Mouse (Mus musculus) ES-CJ7 (cell line): Measurements from ENCODE around the gene Grem1.

Source experiments
- DNase-seq: peaks from one replicate; pipeline ENCODE4 v3.0.0; 2011; ENCODE audit warnings: low read depth, low spot score

The Grem1 gene

DNA sequence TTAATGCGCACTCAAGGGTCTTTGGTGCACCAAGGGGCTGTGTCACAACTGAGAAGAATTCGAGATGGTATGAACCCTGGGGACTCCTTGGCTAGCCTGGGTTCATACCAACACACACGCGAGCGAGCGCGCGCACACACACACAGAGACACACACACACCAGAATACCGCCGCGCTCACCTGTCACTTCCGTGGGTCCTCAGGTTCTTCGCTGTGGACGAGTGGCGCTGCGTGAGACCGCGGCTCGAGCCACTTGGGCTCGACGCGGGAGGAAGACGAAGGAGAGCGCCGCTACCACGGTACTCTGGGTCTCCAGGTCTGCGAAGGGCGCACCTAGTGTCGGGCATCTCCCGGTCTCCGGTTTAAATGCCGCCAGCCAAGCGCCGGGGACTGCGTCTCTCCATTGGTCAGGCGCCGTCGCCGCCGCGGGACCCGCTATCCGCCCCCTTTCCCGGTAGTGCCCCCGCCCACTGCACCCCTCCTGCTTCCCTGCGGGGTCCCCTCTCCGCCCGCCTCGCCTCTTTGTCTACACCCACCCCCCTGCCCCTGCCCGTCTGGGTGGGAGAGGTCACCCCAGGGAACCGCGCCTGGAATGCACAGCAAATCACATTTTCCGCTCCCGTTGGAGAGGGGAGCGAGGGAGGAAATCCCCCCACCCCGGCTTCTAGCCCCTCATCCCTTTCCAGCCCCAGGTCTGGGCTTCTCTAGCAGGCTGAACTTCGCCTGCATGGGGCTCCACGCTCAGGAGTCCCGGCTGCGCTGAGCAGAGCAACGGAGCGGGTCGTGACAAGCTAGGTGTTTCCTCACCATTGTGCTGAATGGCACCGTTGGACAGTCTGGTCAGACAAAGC is at the start of gene Grem1:
Gene Grem1 (minus strand): TSS at position 336 of the 851 bp plus-strand sequence.
- peak; percentile 19 for DNase-seq

DNA sequence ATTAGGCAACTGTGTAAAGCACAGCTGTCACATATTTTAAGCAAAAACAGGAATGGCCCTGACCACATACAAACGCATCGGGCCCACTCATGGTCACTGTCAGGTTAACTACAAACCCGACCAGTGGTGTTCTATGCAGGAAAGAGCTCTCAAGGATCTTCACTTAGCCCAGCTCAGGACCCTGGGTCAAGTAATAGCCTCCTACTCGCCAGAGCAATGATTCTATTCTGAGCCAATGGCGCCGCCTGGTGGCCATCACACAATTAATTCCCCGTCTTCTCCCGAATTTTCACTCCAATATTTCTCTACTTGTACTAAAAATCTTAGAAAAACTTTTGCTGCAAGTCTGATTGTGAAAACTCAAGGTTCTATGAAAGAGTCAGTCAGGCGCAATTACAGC is 49.2 kb upstream of the Grem1 start:
- peak; percentile 44 for DNase-seq

DNA sequence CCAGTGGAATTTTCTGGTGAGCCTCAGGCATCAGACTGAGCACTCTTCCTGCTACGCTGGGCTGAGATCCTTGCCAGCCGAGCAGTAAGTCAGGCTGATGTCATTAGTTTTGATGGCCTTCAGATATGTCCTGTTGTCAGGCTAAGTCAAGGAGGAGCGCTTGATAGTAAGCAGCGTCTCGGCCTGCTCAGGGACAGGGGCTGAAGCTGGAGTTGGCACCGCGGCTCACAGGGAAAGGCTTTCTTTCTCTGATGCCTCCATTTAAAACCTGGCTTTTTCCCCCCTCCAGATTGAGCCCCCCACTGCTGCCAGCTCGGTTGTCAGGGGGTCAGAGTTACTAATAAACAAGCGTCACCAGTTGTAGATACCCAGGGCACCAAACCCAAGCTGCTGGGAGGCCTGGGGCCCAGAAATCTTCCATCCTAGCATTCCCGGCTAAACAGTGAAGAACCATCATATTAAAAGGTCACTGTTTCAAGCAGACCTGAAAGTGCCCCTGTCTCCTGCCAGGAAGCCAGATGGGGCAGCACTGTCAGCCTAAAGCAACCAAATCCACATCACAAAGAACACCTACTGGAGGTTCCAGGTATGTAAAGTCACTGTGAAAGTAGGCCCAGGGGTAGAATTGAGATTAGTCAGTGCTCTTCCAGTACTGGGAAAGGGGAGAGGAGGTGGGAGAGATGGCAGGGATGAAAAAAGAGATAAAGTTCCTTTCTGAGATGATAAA is 48.6 kb upstream of the Grem1 start:
- DNase-seq = peak; percentile 59

DNA sequence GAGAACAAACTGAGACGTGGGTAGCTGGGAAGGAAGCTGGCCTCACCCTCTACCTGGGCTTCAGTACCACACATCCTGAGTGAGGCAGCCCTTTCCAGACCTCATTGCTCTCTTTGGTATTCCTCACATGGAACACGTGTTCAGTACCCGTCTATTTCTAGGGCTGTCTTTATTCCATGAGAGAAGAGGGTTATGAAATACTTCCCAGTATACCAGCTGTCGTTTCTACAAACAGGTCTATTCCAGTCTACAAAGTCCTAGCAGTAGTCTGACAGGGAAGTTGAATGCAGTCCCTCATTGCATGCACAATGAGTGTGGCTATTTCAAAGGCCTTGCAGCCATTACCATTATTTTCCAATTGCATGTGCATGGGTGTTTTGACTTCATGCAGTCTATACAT is 47.3 kb upstream of the Grem1 start:
- DNase-seq = no peak

DNA sequence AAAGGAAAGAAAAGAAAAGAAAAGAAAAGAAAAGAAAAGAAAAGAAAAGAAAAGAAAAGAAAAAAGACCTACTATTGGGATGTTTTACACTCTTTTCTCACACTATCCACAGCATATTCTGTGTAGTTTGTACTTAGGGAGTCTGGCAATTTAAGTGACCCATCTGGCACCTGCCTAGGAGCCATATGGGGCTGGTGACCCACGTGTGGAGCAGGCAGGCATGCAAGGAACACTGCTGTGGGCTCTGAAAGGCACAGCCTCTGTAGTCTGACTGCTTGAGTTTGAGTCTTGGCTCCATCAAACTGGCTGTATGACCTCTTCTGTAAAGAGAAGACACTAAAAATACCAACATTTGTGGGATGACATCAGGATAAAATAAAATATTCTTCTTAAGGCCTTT is 45.3 kb upstream of the Grem1 start:
- DNase-seq = no peak

DNA sequence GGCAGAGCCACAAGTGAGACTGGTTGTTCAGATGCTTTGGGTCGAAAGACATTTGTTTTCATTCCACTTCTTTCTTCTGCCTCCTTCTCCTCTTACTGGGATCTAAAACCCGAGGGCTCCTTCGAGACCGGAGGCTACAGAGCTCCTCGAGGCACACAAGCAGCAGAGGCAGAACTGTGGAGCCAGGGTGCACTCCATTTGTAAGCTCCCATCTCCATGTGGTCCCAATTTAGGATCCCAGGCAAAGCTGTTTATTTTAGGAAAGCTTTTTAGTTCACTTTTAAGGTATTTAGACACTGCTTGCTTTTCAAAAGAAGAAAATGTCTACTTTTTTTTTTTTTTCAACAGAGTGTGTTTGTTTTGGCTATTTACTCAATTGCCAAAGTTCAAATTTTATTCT is 42.4 kb upstream of the Grem1 start:
- no peak for DNase-seq

DNA sequence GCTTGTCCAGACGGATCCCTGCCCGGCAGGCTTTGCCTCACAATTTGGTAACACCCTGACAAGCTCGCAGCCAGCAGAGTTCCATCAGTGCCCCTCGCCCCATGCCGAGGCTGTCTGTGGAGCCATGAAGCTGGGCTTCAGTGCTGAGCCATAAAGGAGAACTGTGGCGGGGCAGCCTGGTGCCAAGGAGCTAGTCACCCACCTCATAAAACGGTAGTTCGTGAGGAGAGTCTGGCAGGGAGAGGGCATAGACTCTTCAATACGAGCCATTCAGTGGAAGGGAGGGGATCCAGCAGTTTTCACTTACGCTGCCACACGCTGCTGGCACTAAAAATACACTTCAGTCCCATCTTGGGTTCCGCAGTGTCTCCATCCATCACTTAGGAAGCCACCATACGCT is 40.2 kb upstream of the Grem1 start:
- DNase-seq = no peak

DNA sequence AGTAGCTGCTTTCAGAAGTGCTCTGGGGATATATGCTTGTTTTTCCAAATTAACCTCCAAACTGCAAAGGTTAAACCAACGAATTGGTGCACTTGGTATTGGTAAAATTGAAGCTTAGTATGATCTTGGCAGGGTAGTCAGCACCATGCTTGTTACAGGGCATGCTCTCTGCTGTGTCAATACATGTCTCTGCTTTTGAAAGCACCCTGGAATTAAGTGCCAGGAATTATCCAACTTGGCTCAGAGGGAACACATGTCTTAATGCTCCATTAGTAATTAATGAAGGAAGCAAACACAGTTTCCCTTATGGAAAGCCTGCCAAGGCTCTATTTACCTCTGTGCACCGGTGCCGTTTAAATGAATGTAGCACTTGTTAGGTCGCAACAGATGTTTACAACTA is 36.7 kb upstream of the Grem1 start:
- no peak for DNase-seq

DNA sequence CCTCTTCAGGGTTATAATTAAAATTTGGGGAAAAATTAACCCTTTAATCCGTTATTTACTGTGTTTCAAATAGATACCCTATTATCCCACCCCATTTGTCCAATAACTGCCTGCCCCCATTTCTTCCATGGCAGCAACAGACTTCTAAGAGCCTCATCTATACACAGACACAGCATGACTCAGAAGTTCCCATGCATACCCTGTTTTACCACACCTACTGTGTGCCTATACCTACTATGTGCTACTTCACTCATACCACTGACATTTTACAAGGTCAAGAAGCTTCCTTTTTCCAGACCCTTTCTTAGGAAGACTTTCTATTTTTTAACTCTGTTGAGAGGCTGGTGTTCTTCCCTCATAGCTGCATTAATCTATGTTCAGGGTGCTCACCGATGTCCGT is 35.1 kb upstream of the Grem1 start:
- no peak for DNase-seq

DNA sequence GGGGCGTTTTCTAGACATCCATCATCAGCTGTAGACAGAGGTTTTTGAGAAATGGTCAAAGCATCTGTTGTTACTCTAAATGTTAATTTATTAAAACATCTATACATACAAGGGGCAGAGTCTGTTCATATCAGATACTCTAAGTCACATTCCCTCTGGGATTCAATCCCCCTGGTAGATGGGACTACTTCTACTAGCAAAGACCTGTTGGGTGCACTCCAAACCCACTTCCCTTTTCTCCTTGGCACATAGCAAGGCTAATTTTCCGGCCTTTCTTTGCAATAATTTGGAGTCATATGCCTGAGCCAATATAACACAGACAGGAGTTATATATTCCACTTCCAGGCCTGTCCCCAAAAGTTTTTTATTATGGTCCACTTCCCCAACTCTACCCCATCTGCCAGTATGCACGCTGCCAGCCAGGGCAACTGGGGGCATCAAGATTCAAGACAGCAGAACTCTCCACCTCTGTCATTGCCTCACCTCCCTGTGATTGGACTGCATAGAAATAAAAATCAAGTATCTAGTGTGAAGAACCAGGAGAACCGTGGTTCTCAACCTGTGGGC is 30.5 kb upstream of the Grem1 start:
- DNase-seq = no peak

DNA sequence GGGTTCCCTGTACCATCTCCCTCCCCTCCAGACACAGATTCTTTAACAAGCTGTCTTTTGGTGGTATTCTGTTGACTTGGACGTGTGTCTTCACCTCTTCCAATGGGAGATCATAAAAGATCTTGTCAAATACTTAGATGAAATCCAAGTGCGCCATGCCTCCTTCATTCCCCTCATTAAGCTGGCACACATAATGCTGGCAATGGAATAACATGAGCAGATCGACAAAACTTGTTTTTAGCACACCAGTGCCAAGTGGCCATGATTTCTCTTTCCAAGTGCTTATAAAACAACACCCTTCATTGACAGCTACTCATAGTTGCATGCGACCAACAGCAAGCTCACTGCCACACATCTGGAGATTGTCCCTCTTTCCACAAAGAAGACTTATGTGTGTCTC is 29.4 kb upstream of the Grem1 start:
- DNase-seq = no peak

DNA sequence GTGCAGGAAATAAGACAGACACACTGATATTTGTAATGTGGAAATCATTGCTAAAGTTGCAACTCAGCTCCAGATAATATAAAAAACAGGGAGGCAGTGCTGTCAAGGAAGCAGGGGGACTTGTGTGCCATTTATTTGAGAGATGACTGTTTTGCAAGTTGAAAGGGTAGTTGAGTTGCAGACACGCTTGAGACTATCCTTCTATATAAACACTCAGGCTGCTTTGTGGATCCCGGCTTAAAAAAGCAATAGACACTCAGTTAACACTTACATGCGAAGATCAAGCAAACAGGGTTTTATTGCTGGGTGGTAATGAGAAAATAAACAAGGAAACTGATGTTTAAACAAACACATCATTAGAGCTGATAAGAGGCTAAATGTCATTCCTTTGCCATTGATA is 26.4 kb upstream of the Grem1 start:
- DNase-seq = no peak

DNA sequence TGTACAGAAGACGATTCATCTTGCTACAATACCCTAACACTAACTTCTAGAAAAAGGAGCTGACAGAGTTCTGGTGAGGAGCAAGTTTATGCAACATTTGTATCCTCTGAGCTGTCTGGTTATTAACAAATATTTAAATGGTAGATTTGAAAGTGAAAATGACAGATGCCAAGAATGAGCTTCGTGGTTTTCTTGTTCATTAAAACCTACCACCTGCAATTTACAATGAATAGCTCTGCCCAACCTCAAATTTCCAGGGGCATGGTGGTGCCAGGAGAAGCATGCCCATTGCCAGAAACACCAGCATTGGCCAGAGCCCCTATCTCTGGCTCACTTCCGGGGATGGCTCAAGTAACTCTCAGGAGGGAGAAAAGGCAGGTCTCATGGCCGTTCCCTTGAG is 23.1 kb upstream of the Grem1 start:
- no peak for DNase-seq

DNA sequence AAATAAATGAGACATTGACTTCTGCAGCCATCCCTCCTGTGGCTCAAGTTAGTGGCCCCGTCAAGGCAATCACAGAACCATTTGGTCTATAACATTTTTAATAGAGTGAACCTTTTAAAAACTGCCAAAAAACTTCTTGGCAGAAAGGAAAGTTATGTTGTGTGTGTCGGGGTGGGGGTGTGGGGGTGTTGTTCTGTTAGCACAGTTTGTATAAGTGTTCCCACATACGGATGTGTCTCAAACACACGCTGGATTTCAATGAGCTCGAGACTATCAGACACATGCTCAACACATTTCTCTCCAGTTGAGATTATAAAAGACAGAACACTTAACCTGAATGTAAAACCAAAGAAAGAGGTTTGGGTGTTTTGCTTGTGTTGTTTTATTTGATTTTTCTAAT is 22.7 kb upstream of the Grem1 start:
- DNase-seq = no peak

DNA sequence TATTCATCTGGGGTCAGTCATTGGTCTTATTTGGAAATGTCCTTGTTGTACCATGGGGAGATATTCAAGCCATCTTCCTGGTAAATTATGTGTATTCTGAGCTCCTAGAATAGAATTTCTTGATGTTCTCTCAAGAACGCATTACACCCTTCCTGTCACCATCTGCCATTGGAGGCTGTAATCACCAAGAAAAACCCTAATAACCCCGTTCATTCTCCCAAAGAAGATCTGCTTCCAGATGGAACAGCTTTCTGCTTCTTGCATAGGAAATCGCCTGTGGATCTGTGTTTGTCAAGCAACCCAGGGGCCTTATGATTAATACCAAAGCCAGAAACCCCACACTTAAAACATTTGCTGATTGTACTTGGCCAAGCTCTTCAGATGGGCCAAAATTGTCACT is 20.9 kb upstream of the Grem1 start:
- DNase-seq = no peak

DNA sequence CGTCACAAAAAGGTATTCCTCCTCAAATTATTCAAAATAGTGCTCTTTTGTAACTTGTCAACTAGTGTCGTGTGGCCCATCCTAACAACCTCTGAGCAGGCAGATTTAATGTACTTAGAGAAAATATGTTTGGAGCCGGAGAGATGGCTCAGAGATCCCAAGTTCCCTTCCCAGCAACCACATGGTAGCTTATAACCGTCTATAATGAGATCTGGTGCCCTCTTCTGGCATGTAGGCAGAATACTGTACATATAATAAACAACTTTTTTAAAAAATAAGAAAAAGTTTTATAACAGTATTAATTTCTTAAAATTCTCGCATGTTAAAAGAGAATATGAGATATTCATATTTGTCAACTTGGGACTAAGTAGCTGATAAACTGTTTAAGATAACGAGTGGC is 19.6 kb upstream of the Grem1 start:
- peak; percentile 8 for DNase-seq

DNA sequence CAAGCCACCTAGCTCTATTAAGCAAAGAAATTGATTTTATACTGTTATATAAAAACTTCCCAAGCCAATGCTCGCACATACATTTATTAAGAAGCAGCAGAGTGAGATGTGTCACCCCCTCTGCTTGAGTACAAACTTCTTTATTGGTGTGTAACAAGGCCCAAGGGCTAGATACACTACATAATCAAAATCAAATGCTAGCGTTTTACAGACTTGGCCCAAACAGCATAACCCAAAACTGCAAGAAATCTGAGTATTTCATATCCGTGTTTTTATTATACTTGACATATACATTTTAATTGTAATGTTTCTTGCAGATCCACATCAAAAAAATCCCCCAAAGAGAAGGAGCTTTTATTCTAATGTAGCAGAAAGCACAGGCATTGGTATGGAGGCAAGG is 17.9 kb upstream of the Grem1 start:
- DNase-seq = no peak

DNA sequence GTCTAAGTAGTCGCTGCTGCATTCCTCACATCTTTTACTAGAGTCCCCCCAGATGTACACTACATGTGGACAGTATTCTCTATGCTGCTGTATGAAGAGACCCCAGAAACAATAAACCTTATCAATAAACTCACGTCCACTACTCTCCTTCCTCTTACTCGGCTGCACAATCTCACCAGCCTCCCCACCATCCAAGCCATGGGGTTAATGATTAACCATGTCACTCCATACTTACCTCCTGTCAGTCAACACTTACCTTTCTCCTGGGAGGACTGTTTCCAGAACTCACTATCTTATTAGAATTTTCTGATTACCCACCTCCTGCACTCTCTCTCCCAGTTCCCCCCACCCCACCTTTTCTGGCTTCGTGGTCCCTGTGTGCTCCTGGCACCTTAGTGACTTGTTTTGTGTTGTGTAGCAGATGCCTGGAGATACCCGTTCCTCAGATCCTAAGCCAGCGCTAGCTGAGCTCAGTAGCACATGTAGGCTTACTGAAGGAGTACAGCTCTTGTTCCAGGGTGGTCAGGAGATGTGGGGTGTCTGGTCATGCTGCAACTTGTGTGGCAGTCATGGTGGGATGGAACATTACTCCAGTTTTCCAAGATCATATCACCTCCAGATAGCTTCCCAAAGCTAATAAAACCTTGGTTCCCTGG is 15.8 kb upstream of the Grem1 start:
- no peak for DNase-seq

DNA sequence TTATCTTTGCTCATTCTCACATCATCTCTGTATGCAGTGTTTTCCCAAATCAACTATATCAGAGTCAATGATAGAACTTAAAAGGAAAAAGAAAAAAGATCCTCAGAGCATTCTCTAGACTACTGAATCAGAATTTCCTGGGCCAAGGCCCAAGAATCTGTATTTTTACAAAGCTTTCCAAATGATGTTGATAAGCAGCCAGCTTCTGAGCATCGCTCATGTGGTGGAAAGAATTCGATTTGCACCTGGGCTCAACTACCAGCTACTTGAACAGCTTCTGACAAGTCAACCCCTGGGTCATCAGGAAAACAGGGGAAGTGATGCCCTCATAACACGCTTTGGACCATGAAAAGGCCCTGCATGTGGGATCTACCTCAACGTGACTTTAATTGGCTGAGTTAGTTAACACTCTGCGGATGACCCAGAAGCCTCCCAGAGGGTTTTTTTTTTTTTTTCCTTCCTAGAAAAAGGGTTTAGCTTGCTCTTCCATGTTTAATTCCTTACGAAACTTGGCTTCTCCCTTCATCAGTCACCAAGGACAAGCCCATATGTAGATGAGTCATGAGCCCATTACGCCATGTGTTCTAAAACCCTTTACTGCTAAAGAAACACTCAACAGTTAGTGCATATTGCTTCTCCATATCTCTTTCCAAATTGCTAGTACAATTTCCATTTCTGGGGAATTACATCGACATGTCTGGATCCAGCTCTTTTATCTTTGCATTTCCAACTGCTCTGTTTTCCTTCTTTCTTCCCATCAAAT is 10.3 kb upstream of the Grem1 start:
- DNase-seq = no peak

DNA sequence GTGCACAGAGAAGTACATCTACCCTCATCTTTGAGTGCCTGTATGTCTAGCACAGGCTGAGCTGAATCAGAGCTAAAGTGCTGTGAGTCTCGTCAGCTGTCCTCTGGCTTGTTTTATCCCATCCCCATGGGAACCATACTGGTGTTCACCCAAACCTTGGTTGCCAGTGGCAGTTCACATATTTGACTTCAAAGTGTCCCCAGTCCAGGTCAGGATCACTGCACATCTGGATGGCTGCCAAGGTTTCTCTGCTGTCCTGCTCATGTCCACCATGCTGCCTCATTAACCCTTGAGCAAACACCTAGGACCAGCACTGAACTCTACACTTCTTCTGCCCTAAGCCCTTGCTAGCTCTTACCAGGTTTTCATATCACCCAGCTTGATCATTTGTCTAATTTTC is 7.4 kb upstream of the Grem1 start:
- DNase-seq = no peak

DNA sequence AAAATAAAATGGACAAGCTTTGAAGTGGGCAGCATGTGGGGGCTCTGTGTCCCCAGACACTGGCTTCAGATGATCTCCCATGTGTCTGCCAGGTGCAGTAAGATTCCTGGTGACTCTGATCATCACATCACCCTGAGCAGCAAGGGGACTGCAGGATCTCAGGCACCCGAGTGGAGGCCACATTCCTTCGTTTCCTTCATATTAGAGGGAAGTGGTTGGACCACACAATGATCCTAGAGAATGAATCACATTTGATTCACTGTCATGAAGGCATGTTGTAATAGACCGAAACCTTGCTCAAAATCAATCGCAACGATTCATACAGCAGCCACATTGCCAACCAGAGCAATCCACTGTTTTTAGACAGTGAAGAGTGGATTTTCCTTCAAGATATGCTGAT is 6.5 kb upstream of the Grem1 start:
- no peak for DNase-seq
